Mouse (Mus musculus) urinary bladder, adult 2 months (tissue): ENCODE results near the gene Stx11. TPM values are rescaled to one million over a fixed set of nuclear protein-coding genes. Genes with fewer than 3 reads are reported as not detected.
"Not testable (repeated sequence)": the region's sequence is repeated elsewhere in the genome, so short reads cannot be mapped to it uniquely, and the experiment has no call there.

ENCODE experiments used
- DNase-seq: peaks from one replicate; pipeline ENCODE4 v3.0.0; 2022; ENCODE audit warnings: low spot score
- polyA plus RNA-seq: library from polyadenylated mRNA; depleted of rRNA; stranded (reverse); fragments of >200 nt; gene quantifications from 2 replicates; pipeline ENCODE4 v1.2.3, GENCODE M21; 2012

Stx11 gene
- polyA plus RNA-seq, 1 experiment: 12.3 TPM

DNA sequence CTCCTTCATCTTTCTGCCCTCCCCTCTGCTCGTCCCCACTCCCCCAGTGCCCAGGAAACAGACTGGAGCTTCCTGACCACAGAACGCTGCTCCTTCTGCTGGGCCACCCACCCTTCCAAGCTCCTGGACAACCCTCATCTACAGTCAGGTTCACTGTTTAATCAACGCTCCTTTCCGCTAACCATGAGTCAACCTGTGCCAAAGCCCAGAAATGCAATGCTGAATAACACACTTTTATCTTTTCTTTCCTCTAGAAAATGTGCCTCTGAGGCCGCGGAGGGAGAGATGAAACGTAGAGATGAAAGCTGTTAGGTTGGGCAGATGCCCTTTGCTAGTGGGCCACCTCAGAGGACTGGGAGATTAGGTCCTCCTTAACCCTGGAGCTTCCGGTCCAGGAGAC lies 2.6 kb downstream of the Stx11 start:
- DNase-seq: no peak

DNA sequence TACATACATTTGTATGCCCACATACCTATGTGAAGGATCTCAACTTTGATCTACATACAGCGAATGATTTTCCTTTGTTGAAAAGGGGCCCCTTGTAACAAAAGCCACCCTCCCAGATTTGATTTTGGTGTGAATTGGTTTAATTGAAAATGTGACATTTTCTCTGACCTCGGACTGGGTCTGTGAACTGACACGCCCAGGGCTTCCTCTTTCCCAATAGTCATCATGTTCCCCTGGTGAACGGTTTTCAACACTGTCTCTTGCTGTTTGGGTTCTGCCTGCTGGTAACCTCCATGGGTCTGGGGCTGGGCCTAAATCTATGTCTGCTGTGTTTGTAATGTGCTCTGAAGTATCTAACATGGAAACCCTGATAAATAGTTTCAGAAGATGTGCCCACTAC lies 6.8 kb downstream of the Stx11 start:
- DNase-seq: no peak

DNA sequence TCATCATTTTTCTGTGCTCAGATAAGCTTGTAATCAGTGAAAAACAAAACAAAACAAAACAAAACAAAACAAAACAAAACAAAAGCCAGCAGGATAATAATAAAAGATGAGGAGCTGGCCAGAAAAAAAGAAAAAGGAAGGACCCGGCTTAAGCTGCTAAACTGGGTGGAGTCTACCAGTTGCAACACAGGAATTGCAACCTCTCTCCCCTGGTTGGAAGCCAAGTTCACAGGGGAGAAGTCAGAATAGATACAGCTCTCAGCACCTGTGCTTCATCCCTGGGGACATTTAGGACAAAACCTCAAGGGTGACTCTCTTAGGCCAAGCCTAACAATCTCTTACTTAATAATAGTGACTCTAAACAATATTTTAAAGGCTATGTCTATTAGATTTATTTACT lies 8.3 kb downstream of the Stx11 start:
- DNase-seq: no peak

DNA sequence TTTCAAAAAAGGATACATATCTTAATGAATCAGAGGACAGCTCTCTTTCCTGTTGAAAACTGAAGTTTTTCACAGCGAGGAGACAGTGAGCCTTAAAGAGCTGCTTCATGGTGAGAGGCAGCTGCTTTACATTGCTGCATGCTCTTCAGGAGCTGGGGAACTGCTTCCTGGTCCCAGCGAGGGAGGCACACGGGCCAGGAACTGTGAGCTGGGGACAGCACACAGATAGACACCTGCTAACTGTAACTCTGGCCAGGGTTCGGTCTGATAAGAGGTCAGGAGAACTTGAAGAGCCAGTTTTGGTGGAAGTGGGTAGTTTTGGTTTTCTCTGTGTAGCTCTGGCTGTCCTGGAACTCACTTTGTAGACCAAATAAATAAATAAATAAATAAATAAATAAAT lies 12.7 kb downstream of the Stx11 start:
- DNase-seq: not testable (repeated sequence)

DNA sequence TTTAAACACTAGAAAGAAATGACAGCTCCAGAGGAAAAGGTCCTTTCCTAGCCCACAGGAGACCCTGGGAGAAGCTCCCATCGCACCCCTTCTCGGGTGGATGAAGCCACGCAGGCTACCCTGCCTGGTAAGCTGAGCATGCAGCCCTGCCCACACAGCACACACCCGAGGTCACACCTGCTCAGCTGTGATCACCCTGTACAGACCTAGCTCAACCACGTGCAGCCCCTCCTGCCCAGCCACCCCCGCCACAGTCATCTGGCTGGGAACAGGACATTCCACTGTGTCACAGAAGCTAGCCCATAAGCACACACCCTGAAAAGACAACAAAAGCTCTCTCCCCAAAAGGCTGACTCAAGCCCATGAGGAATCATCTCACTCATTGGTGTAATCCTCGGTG lies 14.8 kb downstream of the Stx11 start:
- peak; percentile 34 for DNase-seq

DNA sequence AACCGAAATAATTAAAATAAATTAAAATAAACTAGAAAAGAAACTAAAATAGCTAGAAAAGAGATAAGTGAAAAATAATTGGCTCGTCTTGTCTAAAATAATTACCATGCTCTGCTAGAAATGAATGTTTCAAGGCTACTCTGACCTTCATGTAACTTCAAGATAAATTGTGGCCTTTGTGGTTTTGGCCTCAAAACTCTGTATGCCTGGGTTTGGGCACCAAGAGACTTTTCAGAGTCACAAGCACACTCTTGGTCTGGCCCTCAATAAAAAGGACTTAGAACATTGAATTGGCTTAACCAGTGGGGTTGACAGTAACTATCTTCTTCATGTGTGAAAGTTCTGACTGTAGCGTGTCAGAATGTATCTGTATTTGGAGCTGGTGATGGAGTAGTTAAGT lies 16.5 kb downstream of the Stx11 start:
- DNase-seq: no peak

DNA sequence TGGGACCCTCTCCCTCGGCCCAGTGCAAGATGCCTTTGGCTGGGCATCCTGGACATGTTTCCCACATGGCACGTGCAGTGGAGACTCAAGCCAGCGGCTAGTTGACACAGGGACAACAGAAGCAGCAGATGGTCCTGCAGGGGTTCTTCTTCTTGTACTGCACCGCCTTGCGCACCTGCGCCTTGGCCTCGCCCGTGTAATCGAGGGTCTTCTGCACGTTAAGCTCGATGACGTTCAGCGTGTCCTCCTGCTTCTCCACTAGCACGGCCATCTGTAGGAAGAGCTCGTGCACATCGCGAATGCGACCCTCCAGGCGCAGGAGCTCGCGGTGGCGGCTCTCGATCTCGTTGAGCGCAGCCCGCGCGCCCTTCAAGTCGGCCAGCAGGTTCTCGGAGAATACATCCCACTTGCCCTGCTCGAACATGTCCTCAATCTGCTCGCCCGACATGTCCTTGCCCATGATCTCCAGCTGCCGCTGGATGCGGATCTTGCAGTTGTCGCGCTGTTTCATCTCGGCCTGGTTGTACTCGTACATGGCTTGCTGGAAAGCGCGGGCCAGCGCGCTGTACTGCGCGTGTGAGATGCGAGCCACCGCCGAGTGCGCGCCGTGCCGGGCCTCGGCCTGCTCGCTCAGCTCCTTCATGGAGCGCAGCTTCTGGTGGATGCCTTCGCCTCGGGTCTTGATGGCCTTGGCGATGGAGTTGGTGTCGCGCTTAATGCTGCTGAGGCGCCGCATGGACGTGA lies 22.9 kb downstream of the Stx11 start:
- DNase-seq: no peak

DNA sequence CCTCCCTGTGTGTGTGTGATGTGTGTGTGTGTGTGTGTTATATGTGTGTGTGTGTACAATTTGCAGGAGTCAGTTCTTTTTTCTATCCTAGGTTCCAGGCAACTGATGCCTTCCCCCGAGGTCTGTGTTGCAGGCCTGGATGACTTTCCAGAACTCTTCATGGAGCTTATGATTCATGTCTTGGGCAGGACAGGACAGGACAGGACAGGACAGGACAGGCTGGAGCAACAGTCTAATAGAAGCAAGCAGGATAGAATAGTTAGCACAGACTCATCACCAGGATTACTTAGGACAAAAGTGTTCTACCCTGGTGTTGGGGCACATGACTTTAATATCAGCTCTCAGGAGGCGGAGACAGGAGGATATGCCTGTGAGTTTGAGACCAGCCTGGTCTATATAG lies 25.3 kb downstream of the Stx11 start:
- no peak for DNase-seq

DNA sequence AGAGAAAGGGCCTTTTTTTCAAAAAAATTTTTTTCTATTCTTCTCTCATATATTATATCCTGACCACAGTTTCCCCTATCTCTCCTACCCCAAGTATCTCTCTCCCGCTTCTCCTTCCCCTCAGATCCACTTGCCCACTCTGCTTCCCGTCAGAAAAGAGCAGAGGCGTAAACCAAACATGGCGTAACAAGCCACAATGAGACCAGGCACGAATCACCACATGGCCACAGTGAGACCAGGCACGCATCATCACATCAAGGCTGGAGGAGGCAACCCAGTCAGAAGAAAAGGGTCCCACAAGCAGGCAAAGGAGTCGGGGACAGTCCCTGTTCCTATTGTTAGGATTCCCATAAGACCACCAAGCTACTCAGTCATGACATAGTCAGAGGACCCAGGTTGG lies 28.0 kb downstream of the Stx11 start:
- no peak for DNase-seq

DNA sequence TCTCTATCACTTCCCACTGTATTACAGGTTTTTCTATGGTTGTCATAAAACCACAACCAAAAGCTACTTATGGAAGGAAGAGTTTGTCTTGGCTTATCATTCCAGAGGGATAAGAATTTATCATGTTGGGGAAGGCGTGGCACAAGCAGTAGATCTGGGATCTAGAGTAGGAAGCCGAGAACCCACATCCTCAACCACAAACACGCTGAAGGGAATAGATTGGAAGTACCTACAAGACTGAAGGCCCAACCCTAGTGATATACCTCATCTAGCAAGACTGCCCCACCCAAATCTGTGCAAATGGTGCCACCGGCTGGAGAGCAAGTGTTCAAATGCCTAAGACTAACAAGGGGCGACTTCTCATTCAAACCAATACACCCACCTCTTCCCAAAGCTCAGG lies 28.5 kb downstream of the Stx11 start:
- no peak for DNase-seq

DNA sequence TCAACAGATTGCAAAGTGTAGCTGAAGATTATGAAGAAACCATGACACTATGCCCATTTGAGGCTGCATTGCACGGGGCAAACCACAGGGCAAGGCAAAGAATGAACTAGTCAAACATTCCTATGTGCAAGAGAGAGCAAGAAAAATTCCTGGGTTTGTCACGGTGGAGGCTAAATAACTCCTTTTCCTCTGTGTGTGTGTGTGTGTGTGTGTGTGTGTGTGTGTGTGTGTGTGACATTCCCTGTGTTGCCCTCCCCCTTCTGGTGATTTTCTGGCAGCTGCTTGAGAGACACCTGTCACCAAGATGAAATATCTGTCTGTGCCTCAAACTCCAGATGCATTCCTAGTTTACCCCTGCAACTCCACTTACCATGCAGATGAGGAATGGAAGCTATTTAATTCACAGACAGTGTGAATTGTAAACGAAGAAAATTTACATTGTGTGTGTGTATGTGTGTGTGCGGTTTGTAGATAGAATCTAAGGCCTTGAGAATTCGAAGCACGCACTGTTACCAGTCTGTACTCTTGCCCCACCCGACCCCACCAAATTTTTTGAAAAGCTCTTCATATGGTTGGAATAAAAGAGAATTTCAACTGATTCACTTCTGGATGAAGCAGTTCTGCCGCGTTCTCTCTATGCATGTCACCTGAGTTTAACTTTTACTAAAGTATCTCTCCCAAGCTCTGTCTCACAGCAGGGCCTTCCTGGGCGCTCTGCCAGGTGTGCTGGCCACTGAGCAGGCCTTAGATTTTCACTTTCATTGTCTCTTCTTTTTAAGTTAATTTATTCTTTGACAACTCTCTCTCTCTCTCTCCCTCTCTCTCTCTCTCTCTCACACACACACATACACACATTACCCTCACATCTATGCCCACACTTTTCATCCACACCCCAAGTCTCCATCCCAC lies 32.4 kb downstream of the Stx11 start:
- DNase-seq: no peak

DNA sequence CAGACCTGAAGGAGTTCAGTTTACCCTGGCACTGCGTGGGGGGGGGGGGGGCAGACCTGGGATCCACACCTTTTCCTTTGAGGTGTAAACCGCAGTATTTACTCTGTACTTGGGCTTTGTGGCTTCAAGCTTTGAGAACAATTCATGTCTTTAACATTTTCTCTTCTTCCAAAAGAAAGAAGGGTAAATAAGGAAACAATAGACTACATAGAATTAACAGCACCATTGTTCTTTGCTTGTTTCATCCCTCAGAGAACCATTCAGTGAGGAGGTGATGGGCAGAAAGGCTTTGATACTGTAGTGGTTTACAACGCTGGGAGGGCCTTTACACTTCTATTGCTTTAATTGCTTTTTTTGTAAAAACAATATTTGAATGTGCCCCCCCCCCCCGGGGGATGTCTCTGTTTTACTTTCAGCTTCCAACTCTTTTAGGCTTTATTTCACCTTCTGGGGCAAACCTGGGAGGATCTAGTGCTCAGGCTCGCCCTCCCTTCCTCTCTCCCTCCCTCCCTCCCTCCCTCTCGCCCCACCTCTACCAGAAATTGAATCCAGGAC lies 33.7 kb downstream of the Stx11 start:
- DNase-seq: no peak

DNA sequence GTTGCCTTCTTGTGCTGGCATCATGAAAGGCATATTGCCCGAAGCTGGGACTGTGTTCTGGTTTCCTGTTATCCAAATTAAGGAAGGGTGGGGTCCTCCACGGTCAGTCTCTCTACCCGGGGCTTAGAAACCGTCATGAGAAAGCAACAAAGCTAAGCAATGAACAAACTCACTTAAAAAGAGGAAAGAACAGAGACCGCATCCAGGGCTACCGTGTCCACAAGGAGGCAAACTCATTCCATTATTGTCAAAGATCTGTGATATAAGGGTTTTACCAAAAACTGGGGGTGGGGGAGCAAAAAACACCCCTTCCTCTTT lies 34.3 kb downstream of the Stx11 start:
- DNase-seq: no peak

DNA sequence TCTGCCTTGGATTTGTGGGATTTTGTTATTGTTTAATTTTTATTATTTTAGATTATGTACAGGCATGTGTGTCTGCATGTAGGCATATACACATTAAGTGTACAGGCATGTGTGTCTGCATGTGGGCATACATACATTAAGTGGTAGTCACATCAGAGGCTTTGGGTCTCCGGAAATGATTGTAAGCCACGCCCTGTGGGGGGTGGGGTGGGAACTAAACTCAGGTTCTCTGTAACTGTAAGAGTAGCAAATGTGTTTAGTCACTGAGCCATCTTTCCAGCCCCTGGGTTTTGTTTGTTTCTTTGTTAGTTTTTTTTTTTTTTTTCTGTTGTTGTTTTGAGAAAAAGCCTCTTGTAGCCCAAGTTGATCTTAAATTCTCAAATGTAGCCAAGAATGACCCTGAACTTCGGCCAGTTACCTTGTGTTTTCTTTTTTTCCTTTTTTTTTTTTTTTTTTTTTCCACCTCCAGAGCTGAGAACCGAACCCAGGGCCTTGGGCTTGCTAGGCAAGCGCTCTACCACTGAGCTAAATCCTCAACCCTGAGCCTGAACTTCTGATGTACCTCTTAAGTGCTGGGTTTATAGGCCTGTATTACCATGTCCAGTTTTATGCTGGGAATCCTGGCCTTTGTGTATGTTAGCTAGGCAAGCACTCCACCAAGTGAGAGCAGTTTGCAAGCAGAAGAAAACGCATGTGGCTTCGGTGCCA lies 34.8 kb downstream of the Stx11 start:
- DNase-seq: no peak

DNA sequence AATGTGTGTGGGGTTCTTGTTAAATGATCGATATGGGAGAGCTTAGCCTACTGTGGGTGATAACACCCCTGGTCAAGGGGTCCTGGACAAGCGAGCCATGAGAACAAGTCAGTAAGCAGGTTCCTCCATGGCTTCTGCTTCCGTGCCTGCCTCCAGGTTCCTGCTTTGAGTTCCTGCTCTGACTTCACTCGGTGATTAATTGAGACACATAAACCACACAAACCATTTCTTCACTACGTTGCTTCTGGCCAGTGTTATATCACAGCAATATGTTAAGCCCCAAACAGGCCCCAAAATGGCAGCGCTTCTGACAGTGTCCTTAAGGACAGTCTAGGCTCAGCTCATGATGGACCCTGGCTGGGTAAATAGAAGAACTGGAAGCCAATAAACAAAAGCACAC lies 35.9 kb downstream of the Stx11 start:
- DNase-seq: no peak

DNA sequence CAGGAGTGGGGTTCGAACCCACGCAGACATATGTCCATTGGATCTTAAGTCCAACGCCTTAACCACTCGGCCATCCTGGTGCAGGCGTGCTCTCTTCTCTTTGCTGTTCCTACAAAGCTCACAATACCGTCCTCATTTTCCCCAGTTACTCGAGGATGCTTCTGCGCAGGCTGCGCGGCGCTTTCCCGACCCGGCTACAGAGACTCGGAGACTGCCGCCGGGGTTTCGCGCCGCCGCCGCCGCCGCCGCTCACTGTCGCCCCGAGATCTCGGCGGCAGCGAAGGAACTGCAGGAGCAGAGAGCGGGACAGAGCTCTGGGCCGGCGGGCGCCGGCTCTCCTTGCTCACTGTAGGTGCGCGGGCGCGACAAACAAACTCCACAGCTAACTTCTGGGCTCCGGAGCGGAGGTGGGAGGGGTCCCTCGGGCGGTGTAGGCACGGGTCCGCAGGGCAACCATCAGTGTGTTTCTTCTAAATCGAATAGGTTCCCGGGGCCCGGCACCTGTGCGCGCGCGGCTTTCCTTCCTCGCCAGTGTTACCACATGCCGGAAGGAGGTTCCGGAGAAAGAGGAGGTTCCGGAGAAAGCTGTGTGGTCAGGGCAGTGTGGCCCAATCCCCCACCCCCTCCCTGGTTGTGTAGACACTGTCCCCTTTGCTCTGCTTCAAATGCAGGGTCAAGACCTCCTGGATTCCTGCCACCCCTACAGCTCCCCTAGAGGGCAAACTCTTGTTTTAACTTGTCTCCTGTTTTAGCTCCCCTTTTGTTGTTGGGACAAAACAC lies 41.3 kb downstream of the Stx11 start:
- DNase-seq: peak; percentile 86

DNA sequence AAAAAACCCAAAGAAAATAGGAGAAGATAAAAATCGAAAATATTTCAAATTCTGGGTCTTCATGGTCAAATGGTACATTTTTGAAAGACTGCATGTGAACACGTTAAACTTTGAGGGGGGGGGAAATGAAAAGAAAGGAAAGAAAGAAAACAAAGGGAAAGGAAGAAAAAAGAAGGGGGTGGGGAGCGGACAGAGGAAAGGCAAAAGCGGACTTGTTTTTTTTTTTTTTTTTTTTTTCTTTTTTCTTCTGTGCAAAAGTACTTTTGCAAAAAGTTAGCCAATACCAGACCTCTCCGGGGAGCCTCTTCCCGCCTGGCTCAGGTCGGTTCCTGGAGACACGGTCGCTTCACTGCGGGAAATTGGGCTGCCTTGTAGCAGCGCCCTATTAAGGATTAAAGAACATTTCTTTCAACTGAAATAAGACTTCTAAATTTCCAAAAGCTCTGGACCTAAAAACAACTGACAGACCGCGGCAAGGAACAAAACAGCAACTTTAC lies 42.0 kb downstream of the Stx11 start:
- no peak for DNase-seq

DNA sequence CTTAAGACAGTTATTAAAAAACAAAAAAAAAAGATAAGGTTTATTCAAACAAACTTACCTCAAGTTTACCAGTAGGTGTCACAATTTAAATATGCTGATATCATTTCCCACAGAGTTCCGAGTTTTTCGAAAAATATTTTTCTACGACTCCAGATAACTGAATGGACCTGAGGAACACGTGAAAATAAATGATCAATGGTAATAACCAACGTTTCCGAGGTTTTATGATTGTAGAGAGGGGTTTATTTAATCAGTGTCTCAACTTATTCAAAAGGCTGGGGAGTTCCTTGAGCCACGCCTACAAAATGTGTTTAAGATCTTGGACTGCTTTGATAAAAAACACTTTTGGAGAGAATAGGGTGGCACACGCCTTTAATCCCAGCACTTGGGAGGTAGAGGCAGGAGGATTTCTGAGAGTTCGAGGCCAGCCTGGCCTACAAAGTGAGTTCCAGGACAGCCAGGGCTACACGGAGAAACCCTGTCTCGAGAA lies 42.5 kb downstream of the Stx11 start:
- DNase-seq: no peak

DNA sequence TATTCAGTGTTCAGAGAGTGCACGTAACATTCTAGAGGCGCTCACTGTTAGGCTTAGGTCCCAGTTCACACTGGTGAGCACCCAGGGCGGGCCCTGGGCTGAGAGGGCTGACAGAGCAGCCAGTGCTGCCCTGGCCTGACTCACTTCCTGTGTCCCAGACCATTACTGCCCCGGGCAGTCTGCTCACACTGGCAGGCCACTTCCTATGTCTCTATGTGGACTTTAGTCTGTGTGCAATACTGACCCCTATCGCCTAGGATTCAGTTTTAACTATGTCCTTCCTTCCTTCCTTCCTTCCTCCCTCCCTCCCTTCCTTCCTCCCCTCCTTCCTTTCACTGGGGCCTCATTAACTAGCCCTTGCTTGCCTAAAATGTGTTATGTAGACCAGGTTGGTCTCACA lies 44.8 kb downstream of the Stx11 start:
- no peak for DNase-seq

DNA sequence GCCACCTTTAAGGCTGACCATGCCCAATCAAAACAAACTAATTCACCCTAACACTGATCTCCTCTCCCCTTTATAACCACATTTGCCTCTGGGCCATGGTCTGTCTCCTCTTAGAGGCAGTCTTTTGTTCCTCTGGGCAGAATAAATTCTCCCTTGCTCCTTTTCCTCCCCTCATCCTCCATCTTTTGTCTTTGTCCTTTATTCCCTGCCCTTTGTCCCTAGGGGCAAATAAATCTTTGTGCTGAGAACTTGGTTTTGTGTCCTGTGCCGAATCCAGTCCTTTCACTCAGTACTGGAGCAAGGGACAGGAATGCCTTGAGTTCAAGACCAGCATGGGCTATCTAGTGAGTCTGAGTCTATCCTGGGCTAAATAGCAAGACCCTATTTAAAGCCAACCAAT lies 46.5 kb downstream of the Stx11 start:
- DNase-seq: no peak

DNA sequence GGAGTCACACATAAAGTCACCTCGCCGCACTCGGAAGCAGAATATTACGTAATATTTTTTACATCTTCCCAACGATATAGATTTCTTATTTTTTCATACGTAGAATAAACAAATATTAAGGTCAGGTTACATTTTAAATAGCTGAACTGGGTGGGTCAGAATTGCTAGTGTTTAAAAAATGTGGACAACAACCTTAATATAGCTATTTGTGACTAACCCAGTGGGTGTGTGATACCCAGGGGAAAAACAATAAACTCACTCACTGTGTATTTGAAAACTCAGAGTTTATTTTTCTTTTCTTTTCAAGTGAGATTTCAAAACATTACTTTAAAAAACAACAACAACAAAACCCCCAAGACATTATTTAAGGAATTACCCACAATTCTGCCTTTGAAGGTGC lies 47.7 kb downstream of the Stx11 start:
- DNase-seq: no peak
